Mouse (Mus musculus): ENCODE measurements around the gene Atrnl1.

DNA sequence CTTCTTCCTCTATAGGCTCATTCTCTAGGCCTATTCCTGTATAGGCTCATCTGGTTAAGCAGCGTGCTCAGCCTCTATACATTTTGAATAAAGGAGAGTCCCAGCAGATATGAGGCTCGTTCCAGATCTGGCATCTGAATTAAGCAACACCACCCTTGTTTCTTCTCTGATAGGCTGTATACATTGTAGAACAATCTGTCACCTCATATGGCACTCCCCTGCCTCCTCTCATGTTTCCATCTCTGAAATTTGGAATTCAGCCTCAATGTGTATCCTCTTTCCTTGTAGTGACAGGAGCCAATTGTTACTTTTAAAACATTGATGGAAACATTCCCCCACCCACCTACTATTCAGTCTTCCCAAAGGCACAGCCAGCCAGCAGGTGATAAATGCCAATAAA, 414.2 kb downstream of the Atrnl1 start:
- TF ChIP-seq CTCF (IDR thresholded peaks at IDR 0.05) (no peak), EP300 (IDR thresholded peaks at IDR 0.05) (no peak)
